Mouse (Mus musculus) midbrain, embryonic 10.5 days (tissue): ENCODE measurements around the gene Ngfr. TPM values are rescaled to one million over a fixed set of nuclear protein-coding genes. Genes with fewer than 3 reads are reported as not detected.

Experiments used
- DNase-seq: peaks from one replicate; pipeline ENCODE4 v3.0.0-alpha.2; 2017; ENCODE audit warnings: low spot score
- H3K27ac ChIP-seq: fragments of 300-500 bp; sonication (generic); replicated peaks from 2 replicates; pipeline ENCODE4 v1.5.1; 2016; ENCODE audit warnings: mild to moderate bottlenecking
- H3K27me3 ChIP-seq: fragments of 300-500 bp; sonication (generic); 2 replicates; pipeline ENCODE4 v1.6.1; 2016; ENCODE audit warnings: low read depth, mild to moderate bottlenecking; ENCODE audit not compliant: poor library complexity, severe bottlenecking
- H3K36me3 ChIP-seq: fragments of 300-500 bp; sonication (generic); 2 replicates; pipeline ENCODE4 v1.6.1; 2016; ENCODE audit warnings: mild to moderate bottlenecking, moderate library complexity
- H3K4me1 ChIP-seq: fragments of 300-500 bp; sonication (generic); 2 replicates; pipeline ENCODE4 v1.6.1; 2016
- H3K4me3 ChIP-seq: fragments of 300-500 bp; sonication (generic); 2 replicates; pipeline ENCODE4 v1.5.1; 2016; ENCODE audit warnings: mild to moderate bottlenecking, moderate library complexity
- H3K9me3 ChIP-seq: fragments of 300-500 bp; sonication (generic); replicated peaks from 2 replicates; pipeline ENCODE4 v1.6.1; 2016; ENCODE audit warnings: mild to moderate bottlenecking
- WGBS: fragments of 180-500 bp; shearing (Covaris S2); methylation state at CpG from one replicate; pipeline ENCODE4 v1.1.7; 2016; 5-methylcytosine and 5-hydroxymethylcytosine counted together
- polyA plus RNA-seq: library from polyadenylated mRNA; unstranded; fragments of >200 nt; fragmentation: Nextera tagmentation; extraction: Ambion mirVana; gene quantifications from 2 replicates; pipeline ENCODE4 v1.2.1, GENCODE M21; 2016

Ngfr gene
- polyA plus RNA-seq, 1 experiment from 2014 or later: 17.9 TPM

GRCm38 (mm10) chr11:95571755-95572154 lies 15.8 kb downstream of the Ngfr start:
- Histone ChIP-seq H3K4me1 (peaks cover 38% of the 10 kb centered on the region), H3K4me3 (no peak overlapping the region), H3K9me3 (no peaks in the 10 kb centered on the region), H3K27me3 (peaks cover 49% of the 10 kb centered on the region), H3K27ac (0 out of 2 replicates have a peak overlapping the region, but pooled peaks have one; percentile 33), H3K36me3 (peaks cover 3% of the 10 kb centered on the region; the same call in 1 of the 2 replicates)
- no peak for DNase-seq
- WGBS: 48% methylated on average over 9 of the region's 9 CpGs

- no peak for DNase-seq
- H3K4me3 ChIP-seq: no peak overlapping the region
- H3K27ac ChIP-seq: 0 out of 2 replicates have a peak overlapping the region, but pooled peaks have one; percentile 28
- 61% methylated on average over 25 of the region's 25 CpGs for WGBS
- peaks cover 38% of the 10 kb centered on the region for H3K4me1 ChIP-seq
- H3K9me3 ChIP-seq: no peaks in the 10 kb centered on the region
- peaks cover 3% of the 10 kb centered on the region; the same call in 1 of the 2 replicates for H3K36me3 ChIP-seq
- H3K27me3 ChIP-seq: peaks cover 42% of the 10 kb centered on the region
Observed at GRCm38 (mm10) chr11:95570827-95571619, 16.5 kb downstream of the Ngfr start.

- Histone ChIP-seq H3K4me1 (peaks cover 32% of the 10 kb centered on the region), H3K36me3 (peaks cover 3% of the 10 kb centered on the region; the same call in 1 of the 2 replicates), H3K27me3 (peaks cover 31% of the 10 kb centered on the region), H3K9me3 (no peaks in the 10 kb centered on the region), H3K4me3 (no peak overlapping the region), H3K27ac (no peak overlapping the region)
- 88% methylated on average over 6 of the region's 6 CpGs for WGBS
- no peak for DNase-seq
Observed at GRCm38 (mm10) chr11:95569908-95570307, 17.6 kb downstream of the Ngfr start.

GRCm38 (mm10) chr11:95567936-95568715 lies 19.4 kb downstream of the Ngfr start:
- 66% methylated on average over 8 of the region's 8 CpGs for WGBS
- Histone ChIP-seq H3K4me1 (peaks cover 32% of the 10 kb centered on the region), H3K9me3 (no peaks in the 10 kb centered on the region), H3K27me3 (peaks cover 28% of the 10 kb centered on the region), H3K36me3 (no peaks in the 10 kb centered on the region), H3K27ac (no peak overlapping the region; the same call in 1 of the 2 replicates), H3K4me3 (no peak overlapping the region)
- DNase-seq: no peak

- WGBS: 70% methylated on average over 6 of the region's 6 CpGs
- H3K27ac ChIP-seq: no peak overlapping the region
- DNase-seq: no peak
- peaks cover 28% of the 10 kb centered on the region for H3K27me3 ChIP-seq
- no peak overlapping the region for H3K4me3 ChIP-seq
- H3K4me1 ChIP-seq: peaks cover 31% of the 10 kb centered on the region
- no peaks in the 10 kb centered on the region for H3K9me3 ChIP-seq
- H3K36me3 ChIP-seq: no peaks in the 10 kb centered on the region
Observed at GRCm38 (mm10) chr11:95567366-95567765, 20.2 kb downstream of the Ngfr start.

- no peak for DNase-seq
- no peak overlapping the region for H3K27ac ChIP-seq
- H3K27me3 ChIP-seq: peaks cover 7% of the 10 kb centered on the region
- 84% methylated on average over 10 of the region's 10 CpGs for WGBS
- H3K36me3 ChIP-seq: no peaks in the 10 kb centered on the region
- H3K4me1 ChIP-seq: peaks cover 12% of the 10 kb centered on the region
- no peak overlapping the region for H3K4me3 ChIP-seq
- H3K9me3 ChIP-seq: no peaks in the 10 kb centered on the region
Observed at GRCm38 (mm10) chr11:95565327-95565726, 22.2 kb downstream of the Ngfr start.

GRCm38 (mm10) chr11:95563849-95564248 lies 23.7 kb downstream of the Ngfr start:
- H3K4me3 ChIP-seq: no peak overlapping the region
- H3K36me3 ChIP-seq: no peaks in the 10 kb centered on the region
- peaks cover 11% of the 10 kb centered on the region for H3K4me1 ChIP-seq
- H3K27me3 ChIP-seq: no peaks in the 10 kb centered on the region
- no peak for DNase-seq
- no peak overlapping the region for H3K27ac ChIP-seq
- H3K9me3 ChIP-seq: no peaks in the 10 kb centered on the region
- WGBS: 98% methylated on average over 5 of the region's 5 CpGs

- H3K27ac ChIP-seq: no peak overlapping the region
- peaks cover 6% of the 10 kb centered on the region; the same call in 1 of the 2 replicates for H3K27me3 ChIP-seq
- H3K4me1 ChIP-seq: peaks cover 7% of the 10 kb centered on the region; the same call in 1 of the 2 replicates
- no peak overlapping the region for H3K4me3 ChIP-seq
- H3K36me3 ChIP-seq: no peaks in the 10 kb centered on the region
- no peak for DNase-seq
- H3K9me3 ChIP-seq: no peaks in the 10 kb centered on the region
- WGBS: 58% methylated on average over 3 of the region's 3 CpGs
Observed at GRCm38 (mm10) chr11:95560773-95561172, 26.8 kb downstream of the Ngfr start.

GRCm38 (mm10) chr11:95559761-95560160 lies 27.8 kb downstream of the Ngfr start:
- Histone ChIP-seq H3K4me3 (no peak overlapping the region), H3K9me3 (no peaks in the 10 kb centered on the region), H3K36me3 (no peaks in the 10 kb centered on the region), H3K27ac (no peak overlapping the region; the same call in 1 of the 2 replicates), H3K27me3 (peaks cover 6% of the 10 kb centered on the region; the same call in 1 of the 2 replicates), H3K4me1 (peaks cover 7% of the 10 kb centered on the region; the same call in 1 of the 2 replicates)
- WGBS: 80% methylated on average over 2 of the region's 2 CpGs
- no peak for DNase-seq

GRCm38 (mm10) chr11:95557719-95558118 lies 29.8 kb downstream of the Ngfr start:
- peaks cover 6% of the 10 kb centered on the region; the same call in 1 of the 2 replicates for H3K27me3 ChIP-seq
- no peak overlapping the region for H3K4me3 ChIP-seq
- H3K27ac ChIP-seq: no peak overlapping the region
- no peaks in the 10 kb centered on the region for H3K36me3 ChIP-seq
- H3K9me3 ChIP-seq: no peaks in the 10 kb centered on the region
- WGBS: 25% methylated on average over 6 of the region's 6 CpGs
- H3K4me1 ChIP-seq: peaks cover 7% of the 10 kb centered on the region; the same call in 1 of the 2 replicates
- DNase-seq: no peak

- WGBS: 82% methylated on average over 6 of the region's 6 CpGs
- Histone ChIP-seq H3K9me3 (no peaks in the 10 kb centered on the region), H3K4me3 (no peak overlapping the region), H3K4me1 (peaks cover 7% of the 10 kb centered on the region; the same call in 1 of the 2 replicates), H3K27me3 (peaks cover 6% of the 10 kb centered on the region; the same call in 1 of the 2 replicates), H3K36me3 (no peaks in the 10 kb centered on the region), H3K27ac (no peak overlapping the region)
- no peak for DNase-seq
Observed at GRCm38 (mm10) chr11:95557032-95557431, 30.5 kb downstream of the Ngfr start.

- H3K27ac ChIP-seq: no peak overlapping the region
- DNase-seq: no peak
- WGBS: 69% methylated on average over 8 of the region's 8 CpGs
Observed at GRCm38 (mm10) chr11:95555279-95555678, 32.3 kb downstream of the Ngfr start.

More at GRCm38 (mm10) chr11:95555279-95555678, 32.3 kb downstream of the Ngfr start:
- no peaks in the 10 kb centered on the region for H3K9me3 ChIP-seq
- peaks cover 7% of the 10 kb centered on the region for H3K4me1 ChIP-seq
- peaks cover 6% of the 10 kb centered on the region; the same call in 1 of the 2 replicates for H3K27me3 ChIP-seq
- H3K36me3 ChIP-seq: no peaks in the 10 kb centered on the region
- H3K4me3 ChIP-seq: no peak overlapping the region
